Mouse (Mus musculus) fat pad, adult 2 months (tissue): ENCODE data around the gene Pgf.
"Not testable (repeated sequence)": the region's sequence is repeated elsewhere in the genome, so short reads cannot be mapped to it uniquely, and the experiment has no call there.

Experiments
- DNase-seq: peaks from one replicate; pipeline ENCODE4 v3.0.0-alpha.2; 2011; ENCODE audit warnings: low read depth, low spot score; ENCODE audit errors: extremely low read depth

Pgf gene

GRCm38 (mm10) chr12:85159592-85159991 is 18.0 kb downstream of the Pgf start:
- no peak for DNase-seq

- DNase-seq, result no peak
Measured at GRCm38 (mm10) chr12:85158801-85159200, 18.8 kb downstream of the Pgf start.

DNA sequence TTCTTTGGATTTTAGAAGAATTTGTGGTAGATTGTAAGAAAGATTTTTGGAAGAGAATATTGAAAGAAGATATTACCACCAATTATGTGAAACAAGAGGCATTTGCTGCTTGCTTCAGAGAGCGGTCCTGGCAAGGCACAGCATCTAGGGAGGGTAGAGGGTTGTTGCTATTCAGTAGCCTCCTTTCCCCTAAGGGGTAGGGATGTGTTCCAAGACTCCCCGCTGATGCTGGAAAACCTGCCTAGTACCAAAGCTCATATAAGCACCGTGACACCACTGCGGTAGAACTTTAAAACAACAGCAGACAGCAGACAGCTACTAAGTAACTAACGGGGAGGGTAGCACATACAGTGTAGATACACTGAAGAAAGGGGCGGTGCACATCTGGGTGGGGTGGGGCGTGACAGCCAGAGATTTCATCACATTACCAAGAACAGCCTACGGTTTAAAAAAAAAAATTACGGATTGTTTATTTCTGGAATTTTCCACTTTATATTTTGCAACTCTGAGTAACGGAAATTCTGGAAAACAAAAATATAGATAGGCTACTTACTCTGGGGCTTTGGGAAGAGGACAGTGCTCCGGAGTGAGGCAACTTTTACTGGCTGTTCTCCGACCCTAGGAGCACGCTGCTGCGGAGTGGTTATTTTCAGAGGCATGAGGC is 19.7 kb downstream of the Pgf start:
- DNase-seq, result no peak

DNA sequence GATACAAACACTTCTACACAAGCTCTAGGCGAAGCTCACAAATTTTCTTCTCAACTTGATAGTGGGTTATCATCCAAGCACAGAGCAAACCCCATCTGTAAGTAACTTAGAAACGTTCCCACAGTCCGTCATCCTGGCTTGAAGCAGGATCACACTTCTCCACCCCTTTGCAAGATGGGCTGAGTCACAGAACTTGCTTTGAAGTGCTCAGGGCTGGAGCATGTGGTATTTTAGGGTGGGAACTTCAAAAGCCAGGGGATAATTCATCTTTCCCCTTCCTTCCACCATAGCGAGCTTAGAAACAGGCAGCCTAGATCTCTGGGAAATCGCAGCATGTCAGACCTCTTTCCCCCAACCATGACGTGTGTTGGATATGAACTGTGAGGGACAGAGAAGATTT is 21.3 kb downstream of the Pgf start:
- DNase-seq, result no peak

GRCm38 (mm10) chr12:85153011-85153410 is 24.6 kb downstream of the Pgf start:
- no peak for DNase-seq

DNA sequence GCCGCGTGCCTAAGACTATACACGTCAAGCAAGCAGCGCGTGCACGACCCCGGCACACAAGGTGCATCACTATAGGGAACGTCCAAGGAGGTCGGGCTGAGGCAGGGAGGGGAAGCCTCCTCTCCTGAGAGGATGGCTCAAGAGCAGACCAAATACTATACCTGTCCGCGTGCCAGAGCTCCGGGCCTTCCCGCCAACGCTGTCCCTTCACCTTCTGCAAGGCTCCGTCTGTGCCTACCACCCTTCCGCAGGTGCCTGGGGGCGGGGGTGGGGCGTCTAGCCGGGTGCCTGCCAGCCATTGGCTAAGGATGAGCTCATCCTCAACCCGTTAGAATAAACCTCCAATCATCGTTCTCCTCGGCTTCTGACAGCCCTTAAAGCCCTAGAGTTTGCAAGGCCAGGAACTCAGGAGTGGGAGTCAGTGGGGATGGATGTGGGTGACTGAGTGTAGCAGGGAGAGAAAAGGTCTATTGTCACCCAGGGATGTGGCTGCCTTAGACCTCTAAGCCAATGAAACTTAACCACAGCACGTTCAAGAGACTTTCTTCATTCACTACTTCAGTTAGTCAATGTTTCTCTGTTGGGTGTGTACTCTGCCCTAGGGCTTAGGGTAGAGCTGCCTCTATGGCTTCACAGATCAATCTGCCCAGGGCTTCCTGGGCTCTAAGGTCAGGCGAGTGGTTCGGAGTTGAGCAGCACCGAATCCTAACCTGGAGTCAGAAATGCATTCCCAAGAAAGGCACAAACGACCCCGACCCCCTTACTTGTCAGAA is 26.4 kb downstream of the Pgf start, which contains the start of gene Rps6kl1:
Gene Rps6kl1 (minus strand): TSS at position 263 of the 773 bp plus-strand sequence.
- DNase-seq, result no peak

- DNase-seq, result no peak
Measured at GRCm38 (mm10) chr12:85150321-85151001, 27.1 kb downstream of the Pgf start.

DNA sequence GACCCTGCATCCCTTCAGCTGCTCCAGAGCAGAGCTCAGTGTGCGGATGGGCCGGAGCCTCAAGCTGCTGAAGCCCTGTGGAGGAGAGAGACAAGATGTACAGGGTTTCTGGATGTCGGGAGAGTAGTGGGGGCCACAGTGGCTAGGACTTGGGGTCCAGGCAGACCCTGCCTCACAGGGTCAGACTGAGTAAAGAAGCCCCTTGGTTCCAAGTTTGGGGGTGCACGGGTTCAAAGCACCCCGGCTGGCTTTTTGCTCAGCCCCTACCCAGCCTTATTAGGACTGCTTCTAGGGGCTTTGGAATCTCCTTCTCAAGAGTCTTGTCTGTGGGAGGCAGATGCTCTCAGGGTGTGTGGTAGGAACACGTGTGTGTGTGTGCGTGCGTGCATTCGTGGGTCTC is 30.7 kb downstream of the Pgf start:
- DNase-seq, result no peak

GRCm38 (mm10) chr12:85146355-85146754 is 31.2 kb downstream of the Pgf start:
- no peak for DNase-seq

DNA sequence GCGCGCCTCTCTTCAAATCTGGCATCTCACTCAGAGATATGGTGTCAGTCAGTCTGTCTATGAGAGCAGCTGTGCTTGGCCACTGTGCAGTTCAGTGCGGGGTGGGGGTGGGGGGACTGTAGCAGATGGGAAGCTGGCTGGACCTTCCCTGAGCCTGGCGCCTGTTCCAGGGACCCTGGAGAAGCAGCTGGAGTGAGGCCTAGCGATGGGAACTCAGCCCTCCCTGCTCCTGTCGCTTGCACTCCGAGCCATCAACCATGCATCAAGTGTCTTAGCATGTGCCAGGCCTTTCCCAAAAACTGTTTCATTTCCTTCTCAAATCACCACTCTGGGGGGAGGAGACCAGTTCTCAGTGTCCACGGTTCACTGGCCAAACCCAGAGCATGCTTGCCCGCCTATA is 32.0 kb downstream of the Pgf start:
- DNase-seq, result no peak

DNA sequence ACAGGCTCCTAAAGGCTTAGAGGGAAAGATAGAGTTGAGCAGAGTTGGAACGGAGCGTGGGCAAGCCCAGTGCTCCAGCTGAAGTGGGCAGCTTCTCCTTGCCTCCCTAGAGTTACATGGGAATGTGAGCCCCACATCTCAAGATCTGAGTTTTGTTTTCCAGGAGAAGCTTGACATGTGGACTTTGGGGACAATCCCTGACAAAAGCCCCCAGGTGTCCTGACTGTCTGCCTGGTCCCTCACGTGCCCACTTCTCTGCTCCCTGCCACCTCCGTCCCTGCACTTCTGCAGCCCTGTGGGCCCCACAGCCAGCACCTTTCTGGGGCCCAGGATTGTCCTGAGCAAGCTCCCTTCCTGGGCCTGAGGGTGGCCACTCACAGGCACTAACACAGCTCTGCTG is 32.8 kb downstream of the Pgf start:
- no peak for DNase-seq

GRCm38 (mm10) chr12:85144276-85144675 is 33.3 kb downstream of the Pgf start:
- DNase-seq, result not testable (repeated sequence)

GRCm38 (mm10) chr12:85142803-85143202 is 34.8 kb downstream of the Pgf start:
- DNase-seq, result no peak

DNA sequence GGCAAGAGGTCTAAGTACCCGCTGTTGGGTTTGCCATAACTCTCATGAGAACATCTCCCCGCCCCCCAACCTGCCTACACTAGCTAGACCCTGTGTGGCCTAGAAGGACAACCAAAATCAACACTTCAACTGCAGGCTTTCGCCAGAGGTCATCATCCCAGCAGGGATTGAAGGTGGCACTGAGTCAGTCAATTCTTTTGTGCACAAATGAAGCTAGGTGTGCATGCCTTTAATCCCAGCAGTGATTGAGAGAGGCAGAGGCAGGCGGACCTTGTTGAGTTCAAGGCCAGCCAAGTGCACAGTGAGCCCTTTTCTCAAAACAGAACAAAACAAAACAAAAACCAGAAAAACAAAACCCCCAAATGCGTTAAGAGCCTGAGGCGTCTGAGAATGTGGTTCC is 36.5 kb downstream of the Pgf start:
- no peak for DNase-seq

DNA sequence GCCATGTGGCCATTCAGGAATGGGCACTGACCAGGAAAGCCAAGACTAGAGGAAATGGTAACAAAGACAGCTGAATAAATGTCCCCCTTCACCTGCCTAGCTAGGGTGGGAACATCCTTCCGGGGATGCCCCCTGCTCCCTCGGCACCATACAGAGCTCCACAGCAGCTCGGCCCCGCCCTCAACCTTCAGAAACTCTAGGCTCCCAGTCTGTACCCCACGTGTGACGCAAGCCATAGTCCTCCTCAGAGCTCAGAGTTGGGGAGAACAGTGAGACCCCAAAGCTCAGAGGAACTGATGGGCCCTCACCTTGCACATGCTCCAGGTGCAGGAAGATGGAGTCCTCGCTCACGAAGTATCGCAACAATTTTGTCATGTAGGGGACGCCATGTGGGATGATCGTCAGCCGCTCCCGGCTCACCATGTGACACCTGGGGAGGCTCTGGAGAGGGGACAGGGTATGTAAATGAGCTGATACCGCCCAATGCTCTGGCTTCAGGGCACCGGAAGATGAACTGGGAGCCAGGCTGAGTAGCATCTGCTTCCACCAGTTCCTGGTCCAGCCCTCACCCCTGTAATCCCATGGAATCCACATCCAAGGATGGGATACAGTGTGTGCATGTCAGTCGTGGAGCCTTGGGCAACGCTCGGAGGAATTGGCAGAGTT is 37.4 kb downstream of the Pgf start:
- DNase-seq, result no peak

- DNase-seq, result no peak
Measured at GRCm38 (mm10) chr12:85136627-85137026, 41.0 kb downstream of the Pgf start.

DNA sequence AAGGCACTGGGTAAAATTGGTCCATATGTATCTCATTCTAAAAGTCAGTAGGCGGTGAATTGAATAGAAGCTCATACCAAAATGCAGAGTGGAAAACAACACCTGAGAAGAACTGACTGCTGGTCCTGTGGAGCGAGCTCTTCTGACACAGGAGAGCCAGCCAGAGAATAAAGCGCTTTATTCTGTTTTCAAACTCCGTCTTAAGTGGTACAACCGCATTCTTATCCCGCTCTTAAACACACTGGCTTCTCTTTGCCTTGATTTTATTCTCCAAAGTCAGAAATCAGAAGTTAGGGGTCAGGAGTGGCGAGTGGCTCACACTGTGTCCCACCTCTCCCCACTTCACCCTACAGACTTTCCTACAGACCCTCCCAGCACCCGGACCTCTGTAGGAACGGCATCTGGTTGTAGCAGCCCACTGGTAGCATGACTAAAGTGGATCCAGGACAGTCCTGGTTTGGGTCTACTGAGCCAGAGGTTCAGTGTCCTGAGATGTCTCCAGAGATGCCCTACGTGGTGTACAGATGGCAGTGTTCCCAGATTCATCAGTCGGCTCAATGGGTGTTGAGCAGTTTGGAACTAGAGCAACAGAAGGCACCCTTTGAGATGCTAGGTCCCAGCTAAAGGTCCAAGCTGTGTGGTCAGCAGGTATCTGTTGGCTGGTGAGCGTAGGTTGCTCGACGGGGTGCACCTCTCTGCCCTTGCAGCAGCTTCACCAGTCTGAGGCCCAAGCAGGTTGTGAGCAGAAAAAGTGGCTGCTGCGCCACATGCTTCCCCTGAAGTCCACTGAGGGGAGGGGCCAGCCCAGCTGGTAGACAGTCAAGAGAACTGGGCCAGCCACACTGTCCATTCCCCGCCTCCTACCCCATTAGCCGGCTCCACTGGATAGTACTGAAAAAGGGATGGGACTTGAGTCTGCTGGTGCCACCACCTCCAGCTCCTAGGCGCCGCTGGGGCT is 41.8 kb downstream of the Pgf start:
- no peak for DNase-seq

- DNase-seq, result no peak
Measured at GRCm38 (mm10) chr12:85134043-85134794, 43.4 kb downstream of the Pgf start.

DNA sequence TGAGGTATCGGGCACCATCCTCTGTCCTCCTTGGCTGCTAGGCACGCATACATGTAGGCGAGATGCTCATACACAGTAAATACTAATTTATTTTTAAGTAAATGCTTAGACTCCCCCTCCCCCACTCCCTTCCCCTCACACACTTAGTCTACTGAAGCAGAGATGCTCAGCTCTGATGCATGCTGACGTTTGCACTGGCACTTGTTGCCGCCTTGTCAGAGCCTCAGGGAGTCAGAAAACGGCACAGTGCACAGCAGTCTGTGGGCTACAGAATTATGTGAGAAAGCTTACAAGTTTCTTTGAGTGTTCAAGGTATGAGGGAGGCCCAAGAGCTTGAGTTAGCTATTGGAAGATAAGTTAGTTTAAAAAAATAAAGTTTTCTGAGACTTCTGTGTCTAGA is 46.2 kb downstream of the Pgf start:
- DNase-seq, result no peak
